Mouse (Mus musculus) G1E (cell line): Measurements from ENCODE around the gene Clec2l.

Experiments
- CTCF ChIP-seq: IDR thresholded peaks from 2 replicates; pipeline ENCODE4 v1.5.1; 2012; ENCODE audit warnings: low read depth, low read length, inconsistent platforms, mixed read lengths
- GATA1 ChIP-seq: IDR thresholded peaks from 2 replicates; pipeline ENCODE4 v1.6.1; 2012; ENCODE audit warnings: borderline replicate concordance, low read length, inconsistent platforms, mixed read lengths
- GATA2 ChIP-seq: IDR thresholded peaks from 2 replicates; pipeline ENCODE4 v1.6.1; 2012; ENCODE audit warnings: low read depth, low read length, inconsistent platforms, borderline replicate concordance
- POLR2AphosphoS5 ChIP-seq: IDR thresholded peaks from 2 replicates; pipeline ENCODE4 v1.6.1; 2012; ENCODE audit warnings: low read depth, low read length, inconsistent platforms; ENCODE audit not compliant: insufficient replicate concordance
- TAL1 ChIP-seq: conservative IDR thresholded peaks from 2 replicates; pipeline ENCODE4 v1.6.1; 2012; ENCODE audit warnings: low read depth, low read length, inconsistent platforms, mixed read lengths

- no peak for TF ChIP-seq CTCF
- no peak for TF ChIP-seq TAL1
- TF ChIP-seq GATA1, result no peak
- no peak for TF ChIP-seq POLR2AphosphoS5
- TF ChIP-seq GATA2, result no peak
These were observed 21.6 kb upstream of the Clec2l start for GRCm38 (mm10) chr6:38641228-38641627.
